Mouse (Mus musculus) midbrain, embryonic 15.5 days (tissue): ENCODE results near the gene Gpr89. TPM values are rescaled to one million over a fixed set of nuclear protein-coding genes. Genes with fewer than 3 reads are reported as not detected.

Experiments
- ATAC-seq: fragments of 200-750 bp; cut with Nextera tagmentation; replicated peaks from 2 replicates; pipeline ENCODE4 v1.8.0; 2017; ENCODE audit warnings: moderate TSS enrichment
- H3K27ac ChIP-seq: fragments of 300-500 bp; sonication (generic); 2 replicates; pipeline ENCODE4 v1.5.1; 2015; ENCODE audit warnings: mild to moderate bottlenecking, inconsistent platforms
- H3K27me3 ChIP-seq: fragments of 300-500 bp; sonication (generic); replicated peaks from 2 replicates; pipeline ENCODE4 v1.6.1; 2015; ENCODE audit warnings: inconsistent platforms
- H3K36me3 ChIP-seq: fragments of 300-500 bp; sonication (generic); replicated peaks from 2 replicates; pipeline ENCODE4 v1.6.1; 2015; ENCODE audit warnings: inconsistent platforms
- H3K4me1 ChIP-seq: fragments of 300-500 bp; sonication (generic); 2 replicates; pipeline ENCODE4 v1.6.1; 2015; ENCODE audit warnings: inconsistent platforms
- H3K4me2 ChIP-seq: fragments of 300-500 bp; sonication (generic); 2 replicates; pipeline ENCODE4 v1.6.1; 2015; ENCODE audit warnings: inconsistent platforms, mild to moderate bottlenecking, moderate library complexity
- H3K4me3 ChIP-seq: fragments of 300-500 bp; sonication (generic); 2 replicates; pipeline ENCODE4 v1.5.1; 2015; ENCODE audit warnings: mild to moderate bottlenecking, inconsistent platforms
- H3K9ac ChIP-seq: fragments of 300-500 bp; sonication (generic); 2 replicates; pipeline ENCODE4 v1.6.1; 2015; ENCODE audit warnings: mild to moderate bottlenecking, inconsistent platforms
- H3K9me3 ChIP-seq: fragments of 300-500 bp; sonication (generic); 2 replicates; pipeline ENCODE4 v1.6.1; 2016; ENCODE audit warnings: inconsistent platforms
- WGBS: fragments of 180-500 bp; shearing (Covaris S2); methylation state at CpG from one replicate; pipeline ENCODE4 v1.1.7; 2015; ENCODE audit warnings: mixed read lengths; 5-methylcytosine and 5-hydroxymethylcytosine counted together
- polyA plus RNA-seq: library from polyadenylated mRNA; unstranded; fragments of >200 nt; fragmentation: Nextera tagmentation; extraction: Ambion mirVana; gene quantifications from 2 replicates; pipeline ENCODE4 v1.2.1, GENCODE M21; 2015

The Gpr89 gene
- polyA plus RNA-seq, 1 experiment from 2014 or later = 37.6 TPM

GRCm38 (mm10) chr3:96902336-96902999, 2.7 kb downstream of the Gpr89 start:
- WGBS = 96% methylated on average over 4 of the region's 4 CpGs
- no peak overlapping the region for H3K27ac ChIP-seq
- H3K4me1 ChIP-seq = peaks cover 11% of the 10 kb centered on the region
- H3K9ac ChIP-seq = no peak overlapping the region
- H3K27me3 ChIP-seq = peaks cover 6% of the 10 kb centered on the region; the same call in 1 of the 2 replicates
- no peak for ATAC-seq
- no peak overlapping the region for H3K4me2 ChIP-seq
- no peaks in the 10 kb centered on the region for H3K9me3 ChIP-seq
- no peak overlapping the region for H3K4me3 ChIP-seq
- H3K36me3 ChIP-seq = peaks cover 6% of the 10 kb centered on the region; the same call in 1 of the 2 replicates

DNA sequence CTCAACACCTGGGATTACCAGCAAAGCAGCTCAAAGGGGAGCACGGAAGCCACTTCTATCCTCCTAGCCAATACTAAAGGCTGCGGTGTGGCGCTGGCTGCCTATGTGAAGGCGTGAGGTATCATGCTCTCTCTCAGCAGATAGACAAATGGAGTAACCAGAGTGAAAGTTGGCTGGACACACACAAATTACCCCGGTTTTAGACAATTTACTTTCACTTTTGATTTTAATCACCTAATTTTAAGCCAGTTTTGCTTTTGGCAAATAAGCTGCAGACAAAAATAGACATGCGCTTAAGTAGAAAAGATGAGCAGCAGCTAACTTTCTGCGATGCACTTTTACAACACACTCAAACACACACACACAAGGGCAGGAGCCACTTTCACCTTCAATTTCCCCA, 21.5 kb downstream of the Gpr89 start:
- Histone ChIP-seq H3K4me3 (no peak overlapping the region), H3K4me2 (no peak overlapping the region), H3K27ac (no peak overlapping the region), H3K27me3 (no peaks in the 10 kb centered on the region), H3K36me3 (peaks cover 25% of the 10 kb centered on the region), H3K4me1 (no peaks in the 10 kb centered on the region), H3K9me3 (no peaks in the 10 kb centered on the region), H3K9ac (no peak overlapping the region)
- 97% methylated on average over 7 of the region's 7 CpGs for WGBS
- no peak for ATAC-seq

DNA sequence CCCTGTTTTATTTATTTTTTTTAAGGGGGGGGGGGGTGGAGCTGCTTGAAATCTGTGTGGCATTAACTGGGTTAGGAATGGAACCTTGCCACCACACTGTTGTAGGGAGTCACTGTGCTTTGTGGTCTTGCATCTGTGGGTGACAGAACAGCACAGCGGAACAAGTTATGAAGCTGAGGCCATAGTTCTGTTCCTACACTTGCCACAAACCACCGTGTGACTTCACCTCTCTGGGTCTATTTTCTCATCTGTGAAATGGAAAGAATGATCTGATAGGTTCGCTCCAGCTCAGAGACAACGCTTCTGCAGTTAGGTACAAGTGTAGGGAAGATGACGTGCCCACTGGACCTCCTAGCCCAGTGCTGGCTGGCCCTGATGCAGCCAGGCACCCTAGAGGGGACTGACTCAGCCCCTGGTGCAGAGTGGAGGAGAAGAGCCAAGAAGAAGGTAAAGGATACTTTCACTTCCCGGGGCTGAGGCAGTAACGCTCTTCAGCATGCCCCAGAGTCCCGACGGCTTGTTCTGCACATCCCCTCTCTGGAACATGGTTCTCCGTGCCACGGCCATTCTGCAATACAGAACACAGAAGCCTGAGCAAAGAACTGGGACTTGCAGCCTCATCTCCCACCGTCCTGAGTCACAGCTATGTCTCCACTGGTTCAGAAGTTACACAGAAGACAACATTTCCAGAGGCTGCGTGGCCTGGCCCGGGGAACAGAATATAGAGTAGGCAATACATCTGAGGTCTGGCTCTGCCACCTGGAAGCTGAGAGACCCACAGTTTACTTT, 22.9 kb downstream of the Gpr89 start:
- Histone ChIP-seq H3K4me2 (no peak overlapping the region), H3K27ac (no peak overlapping the region), H3K4me1 (no peaks in the 10 kb centered on the region), H3K27me3 (no peaks in the 10 kb centered on the region), H3K9me3 (no peaks in the 10 kb centered on the region), H3K4me3 (no peak overlapping the region), H3K9ac (no peak overlapping the region), H3K36me3 (peaks cover 22% of the 10 kb centered on the region)
- 95% methylated on average over 14 of the region's 14 CpGs for WGBS
- no peak for ATAC-seq

DNA sequence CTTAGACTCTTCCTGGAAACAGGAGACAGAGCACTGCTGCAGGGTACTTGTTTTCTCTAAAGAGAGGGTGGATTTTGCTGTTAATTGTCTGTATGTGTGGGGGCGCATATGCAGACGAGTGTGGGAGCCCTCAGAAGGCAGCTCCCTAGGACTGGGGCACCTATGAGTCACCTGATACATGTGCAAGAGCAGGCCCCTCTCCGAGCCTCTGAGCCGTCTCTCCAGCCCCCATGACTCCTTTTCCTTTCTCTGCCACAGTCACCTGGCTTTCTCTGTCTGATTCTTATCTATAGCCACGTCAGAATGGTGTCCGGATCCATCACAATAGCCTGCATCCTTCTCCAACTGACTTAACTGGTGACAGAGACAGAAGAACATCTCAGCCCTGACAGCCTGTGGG, 23.6 kb downstream of the Gpr89 start:
- Histone ChIP-seq H3K27me3 (no peaks in the 10 kb centered on the region), H3K9ac (no peak overlapping the region), H3K9me3 (no peaks in the 10 kb centered on the region), H3K36me3 (peaks cover 22% of the 10 kb centered on the region), H3K4me2 (no peak overlapping the region), H3K4me3 (no peak overlapping the region), H3K27ac (no peak overlapping the region), H3K4me1 (no peaks in the 10 kb centered on the region)
- ATAC-seq = no peak
- 90% methylated on average over 6 of the region's 6 CpGs for WGBS

DNA sequence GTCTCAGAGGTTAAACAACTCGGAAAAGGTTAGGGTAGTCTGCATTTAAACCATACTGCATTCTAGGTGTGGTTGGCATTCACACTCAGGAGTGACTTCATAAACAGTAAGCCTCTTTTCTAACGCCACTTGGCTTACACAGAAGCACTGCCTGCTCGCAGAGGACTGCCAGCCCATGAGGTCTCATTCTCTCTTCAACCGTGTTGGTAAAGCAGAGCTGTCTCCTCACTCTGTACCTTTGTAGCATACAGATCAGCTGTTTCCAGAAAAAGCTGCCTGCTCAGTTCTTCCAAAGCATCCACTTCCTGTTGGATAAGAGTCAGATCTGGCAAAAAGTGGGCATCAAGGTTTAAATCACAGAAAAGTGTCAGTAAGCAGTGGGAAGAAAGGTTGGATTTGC, 24.8 kb downstream of the Gpr89 start:
- 87% methylated on average over 4 of the region's 4 CpGs for WGBS
- ATAC-seq = no peak
- H3K36me3 ChIP-seq = peaks cover 22% of the 10 kb centered on the region
- no peaks in the 10 kb centered on the region for H3K27me3 ChIP-seq
- H3K9me3 ChIP-seq = no peaks in the 10 kb centered on the region
- no peaks in the 10 kb centered on the region for H3K4me1 ChIP-seq
- no peak overlapping the region for H3K9ac ChIP-seq
- H3K27ac ChIP-seq = no peak overlapping the region
- H3K4me2 ChIP-seq = no peak overlapping the region
- no peak overlapping the region for H3K4me3 ChIP-seq

DNA sequence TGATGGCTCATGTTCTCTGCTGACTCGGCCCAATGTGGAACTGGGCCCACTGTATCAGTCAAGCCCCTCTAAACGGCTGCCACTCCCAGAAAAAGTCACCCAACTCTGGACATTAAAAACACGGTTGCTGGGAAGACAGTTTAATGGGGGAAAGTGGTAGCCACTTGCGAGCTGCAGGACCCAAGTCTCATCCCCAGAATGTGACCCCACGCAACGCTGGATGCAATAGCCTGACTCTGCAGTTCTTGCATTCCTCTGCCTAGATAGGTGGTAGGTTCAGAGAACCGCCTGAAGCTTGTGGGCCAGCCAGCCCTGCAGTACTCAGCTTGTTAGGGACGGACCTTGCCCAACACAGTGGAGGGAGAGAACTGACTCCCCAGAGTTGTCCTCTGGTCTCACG, 25.6 kb downstream of the Gpr89 start:
- no peaks in the 10 kb centered on the region for H3K9me3 ChIP-seq
- H3K4me2 ChIP-seq = no peak overlapping the region
- 90% methylated on average over 9 of the region's 9 CpGs for WGBS
- H3K36me3 ChIP-seq = peaks cover 22% of the 10 kb centered on the region
- no peak for ATAC-seq
- no peak overlapping the region for H3K9ac ChIP-seq
- H3K27ac ChIP-seq = no peak overlapping the region
- H3K27me3 ChIP-seq = no peaks in the 10 kb centered on the region
- H3K4me1 ChIP-seq = no peaks in the 10 kb centered on the region
- no peak overlapping the region for H3K4me3 ChIP-seq

DNA sequence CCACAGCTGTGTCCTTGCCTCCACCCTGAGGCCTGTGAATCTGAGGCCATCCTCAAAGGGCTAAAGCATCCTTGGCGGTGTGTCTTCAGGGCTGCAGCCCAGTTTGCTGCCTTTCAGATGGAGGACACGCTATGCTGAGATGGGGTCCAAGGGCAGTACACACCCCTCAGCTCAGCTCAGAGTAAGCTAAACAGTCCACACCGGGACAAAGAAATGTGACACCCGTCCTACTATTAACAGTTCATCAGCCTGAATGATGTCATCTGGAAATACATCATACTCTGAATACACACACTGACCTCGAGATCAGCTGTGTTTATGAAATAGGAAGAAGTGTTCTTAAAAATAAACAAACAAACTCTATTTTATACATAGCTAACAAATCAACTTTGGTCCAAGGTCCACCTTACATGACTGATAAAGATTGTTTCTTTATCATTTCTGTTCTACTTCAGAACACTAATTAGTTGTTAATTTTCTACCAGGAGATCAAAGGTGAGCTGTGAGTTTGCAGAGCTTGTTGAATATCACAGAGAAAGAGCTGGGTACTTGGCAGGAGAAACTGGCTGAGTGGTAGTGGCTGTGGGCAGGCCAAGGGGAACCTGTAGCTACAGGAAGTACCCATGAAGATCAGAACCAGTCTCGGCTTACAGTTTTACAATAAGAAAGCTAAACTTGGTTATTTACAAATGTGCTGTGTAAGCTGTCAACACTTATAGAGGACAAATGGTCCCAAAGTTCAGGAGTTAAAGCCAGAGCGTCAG, 30.2 kb downstream of the Gpr89 start:
- Histone ChIP-seq H3K27me3 (no peaks in the 10 kb centered on the region), H3K4me1 (no peaks in the 10 kb centered on the region), H3K4me3 (no peak overlapping the region), H3K9ac (no peak overlapping the region), H3K36me3 (peaks cover 37% of the 10 kb centered on the region), H3K27ac (no peak overlapping the region), H3K9me3 (no peaks in the 10 kb centered on the region), H3K4me2 (no peak overlapping the region)
- 89% methylated on average over 7 of the region's 7 CpGs for WGBS
- no peak for ATAC-seq

DNA sequence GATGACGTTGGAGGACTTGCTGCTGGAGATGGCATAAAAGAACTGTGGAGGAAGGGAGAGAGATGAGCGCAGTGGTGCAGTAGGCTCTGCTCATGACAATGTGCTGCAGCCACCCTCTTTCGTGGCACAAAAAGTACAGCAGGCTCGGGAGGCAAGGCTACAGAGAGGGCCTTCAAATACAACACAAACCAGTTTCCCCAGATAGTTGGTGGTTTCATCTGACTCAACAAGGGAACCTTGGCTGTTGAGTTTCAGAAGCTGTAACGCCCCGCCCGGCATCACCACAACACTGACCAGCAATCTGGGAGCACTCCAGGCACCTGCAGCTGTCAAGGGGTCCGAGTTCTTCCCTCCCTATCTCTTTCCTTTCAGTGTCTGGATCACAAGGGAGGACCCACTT, 32.6 kb downstream of the Gpr89 start:
- H3K4me2 ChIP-seq = no peak overlapping the region
- ATAC-seq = no peak
- no peaks in the 10 kb centered on the region for H3K9me3 ChIP-seq
- H3K4me3 ChIP-seq = no peak overlapping the region
- H3K9ac ChIP-seq = no peak overlapping the region
- no peaks in the 10 kb centered on the region for H3K27me3 ChIP-seq
- no peaks in the 10 kb centered on the region for H3K4me1 ChIP-seq
- peaks cover 41% of the 10 kb centered on the region for H3K36me3 ChIP-seq
- WGBS = 96% methylated on average over 8 of the region's 8 CpGs
- H3K27ac ChIP-seq = no peak overlapping the region

GRCm38 (mm10) chr3:96871070-96871469, 34.1 kb downstream of the Gpr89 start:
- WGBS = 90% methylated on average over 8 of the region's 8 CpGs
- Histone ChIP-seq H3K36me3 (peaks cover 41% of the 10 kb centered on the region), H3K4me3 (no peak overlapping the region), H3K4me1 (no peaks in the 10 kb centered on the region), H3K4me2 (no peak overlapping the region), H3K9ac (no peak overlapping the region), H3K9me3 (no peaks in the 10 kb centered on the region), H3K27ac (no peak overlapping the region), H3K27me3 (no peaks in the 10 kb centered on the region)
- no peak for ATAC-seq

DNA sequence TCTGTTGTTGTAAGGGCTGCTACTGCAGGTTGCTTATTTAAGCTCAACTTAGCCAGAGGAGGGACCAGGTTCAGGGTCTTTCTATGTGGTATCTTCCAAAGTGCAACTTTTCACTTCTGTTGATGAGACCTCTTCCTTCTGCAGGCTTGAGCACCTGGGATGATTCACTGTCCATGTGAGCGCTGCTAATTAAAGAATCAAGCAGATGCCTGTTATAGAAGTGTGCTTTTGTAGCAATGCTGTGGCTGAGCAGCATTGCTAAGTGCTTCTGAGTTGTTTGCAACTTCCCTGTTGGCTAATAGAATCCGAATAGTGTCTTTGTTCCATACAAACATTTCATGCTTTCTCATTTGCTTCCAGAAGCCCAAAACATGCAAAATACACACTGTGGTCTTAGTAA, 34.9 kb downstream of the Gpr89 start:
- 98% methylated on average over 2 of the region's 2 CpGs for WGBS
- ATAC-seq = no peak
- no peaks in the 10 kb centered on the region for H3K27me3 ChIP-seq
- H3K9ac ChIP-seq = no peak overlapping the region
- no peak overlapping the region for H3K4me3 ChIP-seq
- H3K9me3 ChIP-seq = no peaks in the 10 kb centered on the region
- no peak overlapping the region for H3K4me2 ChIP-seq
- H3K4me1 ChIP-seq = no peaks in the 10 kb centered on the region
- peaks cover 41% of the 10 kb centered on the region for H3K36me3 ChIP-seq
- H3K27ac ChIP-seq = no peak overlapping the region

DNA sequence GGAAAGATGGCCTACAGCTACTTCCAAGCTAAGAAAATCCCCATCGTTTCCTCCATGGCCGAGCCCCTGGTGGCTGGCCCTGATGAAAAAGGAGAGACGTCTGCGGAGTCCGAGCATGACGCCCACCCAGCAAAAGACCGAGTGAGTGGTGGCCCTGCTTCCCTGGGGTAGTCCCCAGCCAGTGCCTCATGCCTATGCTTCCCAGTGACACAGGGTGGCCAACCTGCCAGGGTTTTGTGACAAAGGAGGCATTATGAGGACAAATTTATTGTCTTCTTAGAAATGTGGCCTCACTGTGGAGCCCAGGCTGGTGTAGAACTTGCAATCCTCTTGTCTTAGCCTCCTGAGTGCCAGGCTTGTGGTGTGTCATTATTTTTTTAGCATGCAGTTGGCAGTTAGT, 36.1 kb downstream of the Gpr89 start:
- Histone ChIP-seq H3K4me2 (no peak overlapping the region), H3K27ac (no peak overlapping the region), H3K27me3 (no peaks in the 10 kb centered on the region), H3K4me3 (no peak overlapping the region), H3K4me1 (no peaks in the 10 kb centered on the region), H3K36me3 (peaks cover 36% of the 10 kb centered on the region), H3K9me3 (no peaks in the 10 kb centered on the region), H3K9ac (no peak overlapping the region)
- 91% methylated on average over 7 of the region's 7 CpGs for WGBS
- ATAC-seq = no peak

DNA sequence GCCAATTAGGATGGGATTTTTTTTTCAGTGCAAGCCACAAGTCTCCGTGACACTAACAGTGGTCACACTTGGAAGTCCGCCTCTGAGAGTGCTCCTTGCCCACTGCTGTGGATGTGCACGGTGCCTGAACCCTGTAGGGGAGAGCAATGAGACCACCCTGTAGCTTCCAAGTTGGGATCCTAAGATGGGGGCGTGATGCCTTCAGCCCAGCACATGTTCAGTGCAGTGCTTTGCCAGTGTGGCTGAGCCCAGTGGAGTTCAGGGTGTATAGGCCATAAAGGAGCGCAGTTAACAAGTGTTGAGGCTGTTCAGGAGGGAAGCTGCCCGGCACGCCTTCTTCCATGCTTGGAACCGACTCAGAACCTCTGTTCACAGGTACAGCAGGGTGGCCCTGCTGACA, 36.6 kb downstream of the Gpr89 start:
- Histone ChIP-seq H3K9me3 (no peaks in the 10 kb centered on the region), H3K9ac (no peak overlapping the region), H3K27ac (no peak overlapping the region), H3K27me3 (no peaks in the 10 kb centered on the region), H3K36me3 (peaks cover 31% of the 10 kb centered on the region), H3K4me3 (no peak overlapping the region), H3K4me1 (no peaks in the 10 kb centered on the region), H3K4me2 (no peak overlapping the region)
- ATAC-seq = no peak
- WGBS = 97% methylated on average over 8 of the region's 8 CpGs
